Comparison of ENCODE assay signal across 9 mouse cellular contexts in genomic region chr2:119814376-119814933, GRCm38 (mm10). TPM values are rescaled to one million over a fixed set of nuclear protein-coding genes. Genes with fewer than 3 reads are reported as not detected.
DNase-seq lines count a peak whose midpoint lies in the region; ATAC-seq lines count a peak whose summit lies in the region.
"Had no signal": no experiment of that assay in that cellular context is flagged by ENCODE, and none has a peak within 500 bp of the region (broad histone marks: within the 10 kb centered on the region; RNA-seq: fewer than 3 reads in every experiment).

No protein-coding gene starts in this region.

- 0 out of 2 replicates have a peak, but pooled peaks cover 8% of the 10 kb centered on the region for H3K4me1 ChIP-seq in hindbrain, embryonic 15.5 days (replicated peaks)
- H3K4me1 ChIP-seq in hindbrain, embryonic 12.5 days: no peaks in the 10 kb centered on the region
- peaks cover 20% of the 10 kb centered on the region for H3K4me1 ChIP-seq in neural tube, embryonic 15.5 days
- H3K4me1 ChIP-seq: liver, embryonic 15.5 days had no signal

- no peak overlapping the region for H3K9ac ChIP-seq in hindbrain, embryonic 15.5 days
- H3K9ac ChIP-seq in hindbrain, embryonic 12.5 days: no peak overlapping the region
- no peak overlapping the region for H3K9ac ChIP-seq in neural tube, embryonic 15.5 days (replicated peaks)
- H3K9ac ChIP-seq: liver, embryonic 15.5 days had no signal

- intact Hi-C loops in heart, postnatal 14 days (cut with DNase I): no loop called here

- peak overlapping the region; percentile 68 for H3K27ac ChIP-seq in hindbrain, embryonic 15.5 days (replicated peaks)
- H3K27ac ChIP-seq in hindbrain, embryonic 12.5 days: no peak overlapping the region
- peak overlapping the region; percentile 33 for H3K27ac ChIP-seq in neural tube, embryonic 15.5 days (replicated peaks)
- H3K27ac ChIP-seq: liver, embryonic 15.5 days had no signal

- DNase-seq in cerebellum, postnatal 10 days: peak; percentile 89 to 94
- DNase-seq in heart, postnatal 14 days: peak; percentile 54 to 60
- no peak for DNase-seq in spleen, postnatal 14 days (ENCODE audit: low spot score in 2 of 2)
- no peak for DNase-seq in adrenal gland, postnatal 25 days
- no peak for DNase-seq in kidney, postnatal 25 days

- H3K36me3 ChIP-seq in hindbrain, embryonic 15.5 days: peaks cover 17% of the 10 kb centered on the region
- H3K36me3 ChIP-seq in hindbrain, embryonic 12.5 days: peaks cover 49% of the 10 kb centered on the region
- H3K36me3 ChIP-seq in neural tube, embryonic 15.5 days: peaks cover 43% of the 10 kb centered on the region; the same call in 1 of the 2 replicates
- H3K36me3 ChIP-seq: liver, embryonic 15.5 days had no signal

- no peaks in the 10 kb centered on the region for H3K9me3 ChIP-seq in hindbrain, embryonic 15.5 days
- H3K9me3 ChIP-seq in hindbrain, embryonic 12.5 days (replicated peaks): no peaks in the 10 kb centered on the region
- H3K9me3 ChIP-seq in neural tube, embryonic 15.5 days (replicated peaks): no peaks in the 10 kb centered on the region
- H3K9me3 ChIP-seq: liver, embryonic 15.5 days had no signal

- H3K27me3 ChIP-seq in hindbrain, embryonic 15.5 days: no peaks in the 10 kb centered on the region
- H3K27me3 ChIP-seq in hindbrain, embryonic 12.5 days: no peaks in the 10 kb centered on the region
- H3K27me3 ChIP-seq in neural tube, embryonic 15.5 days (replicated peaks): no peaks in the 10 kb centered on the region

- H3K4me2 ChIP-seq in hindbrain, embryonic 15.5 days: no peak overlapping the region
- no peak overlapping the region for H3K4me2 ChIP-seq in hindbrain, embryonic 12.5 days (replicated peaks)
- H3K4me2 ChIP-seq in neural tube, embryonic 15.5 days: no peak overlapping the region
- H3K4me2 ChIP-seq: liver, embryonic 15.5 days had no signal

- peak; percentile 71 for ATAC-seq in hindbrain, embryonic 15.5 days (ENCODE audit: low FRiP score, low read depth)
- ATAC-seq in hindbrain, embryonic 12.5 days (ENCODE audit: low FRiP score): no peak
- ATAC-seq in neural tube, embryonic 15.5 days (ENCODE audit: low FRiP score): peak; percentile 32; the same call in 1 of the 2 replicates

- no peak overlapping the region for H3K4me3 ChIP-seq in hindbrain, embryonic 15.5 days
- no peak overlapping the region for H3K4me3 ChIP-seq in hindbrain, embryonic 12.5 days
- no peak overlapping the region for H3K4me3 ChIP-seq in neural tube, embryonic 15.5 days (replicated peaks)
- H3K4me3 ChIP-seq: liver, embryonic 15.5 days had no signal

- WGBS in hindbrain, embryonic 15.5 days: 61% methylated on average over 7 of the region's 7 CpGs
- 73% methylated on average over 7 of the region's 7 CpGs for WGBS in hindbrain, embryonic 12.5 days
- 56% methylated on average over 7 of the region's 7 CpGs for WGBS in neural tube, embryonic 15.5 days

RNA-seq across cellular contexts. Expression of gene Tyro3, which starts 16.9 kb away (rescaled TPM):
- 27.1 and 27.7 TPM in 2 replicates for polyA plus RNA-seq in hindbrain, embryonic 15.5 days (2015; fragmentation: Nextera tagmentation; extraction: Ambion mirVana)
- 27.1 and 27.8 TPM in 2 replicates for polyA plus RNA-seq in hindbrain, embryonic 12.5 days (2016; fragmentation: Nextera tagmentation; extraction: Ambion mirVana)
- total RNA-seq in heart, postnatal 14 days (2021): 1 to 10 TPM; 2.1 to 4.5 TPM
- polyA plus RNA-seq in neural tube, embryonic 15.5 days (2015; fragmentation: Nextera tagmentation; extraction: Ambion mirVana): 19.2 and 20.7 TPM in 2 replicates
- total RNA-seq in adrenal gland, postnatal 25 days (2021): 4.5 and 7.2 TPM in 2 replicates

RNA-seq across cellular contexts. Expression of gene Rpap1, which starts 27.1 kb away (rescaled TPM):
- polyA plus RNA-seq in hindbrain, embryonic 15.5 days (2015; fragmentation: Nextera tagmentation; extraction: Ambion mirVana): 18.6 and 19.6 TPM in 2 replicates
- 29.3 and 31.0 TPM in 2 replicates for polyA plus RNA-seq in hindbrain, embryonic 12.5 days (2016; fragmentation: Nextera tagmentation; extraction: Ambion mirVana)
- total RNA-seq in heart, postnatal 14 days (2021): 10 to 100 TPM; 13.2 to 13.3 TPM
- 16.2 and 19.7 TPM in 2 replicates for polyA plus RNA-seq in neural tube, embryonic 15.5 days (2015; fragmentation: Nextera tagmentation; extraction: Ambion mirVana)
- total RNA-seq in adrenal gland, postnatal 25 days (2021): 20.7 and 26.8 TPM in 2 replicates

RNA-seq across cellular contexts. Expression of gene Ltk, which starts 54.2 kb away (rescaled TPM):
- 2.1 and 2.2 TPM in 2 replicates for polyA plus RNA-seq in hindbrain, embryonic 15.5 days (2015; fragmentation: Nextera tagmentation; extraction: Ambion mirVana)
- 0.23 and 0.34 TPM in 2 replicates for polyA plus RNA-seq in hindbrain, embryonic 12.5 days (2016; fragmentation: Nextera tagmentation; extraction: Ambion mirVana)
- total RNA-seq in heart, postnatal 14 days (2021): not detected
- 1.9 and 2.5 TPM in 2 replicates for polyA plus RNA-seq in neural tube, embryonic 15.5 days (2015; fragmentation: Nextera tagmentation; extraction: Ambion mirVana)
- 1.5 and 1.7 TPM in 2 replicates for total RNA-seq in adrenal gland, postnatal 25 days (2021)

Comparison
In these comparisons a context has a peak if more than half of its experiments do, and no peak if none do; other contexts are left out.
1. DNase-seq: peak in cerebellum, postnatal 10 days (2 of 2) and heart, postnatal 14 days (2 of 2); none in spleen, postnatal 14 days (0 of 2), adrenal gland, postnatal 25 days (single experiment) and kidney, postnatal 25 days (0 of 2).